Mouse (Mus musculus) hindbrain, embryonic 13.5 days (tissue): Measurements from ENCODE around the gene C130074G19Rik. TPM values are rescaled to one million over a fixed set of nuclear protein-coding genes. Genes with fewer than 3 reads are reported as not detected.
A peak's percentile ranks its signal among the peaks of the same experiment; 100 is the strongest.

Experiments used
- ATAC-seq: fragments of 200-750 bp; cut with Nextera tagmentation; 2 replicates; pipeline ENCODE4 v1.8.0; 2017; ENCODE audit warnings: moderate TSS enrichment; ENCODE audit not compliant: low FRiP score
- H3K27ac ChIP-seq: fragments of 300-500 bp; sonication (generic); 2 replicates; pipeline ENCODE4 v1.5.1; 2015; ENCODE audit warnings: inconsistent platforms, mild to moderate bottlenecking, moderate library complexity
- H3K27me3 ChIP-seq: fragments of 300-500 bp; sonication (generic); 2 replicates; pipeline ENCODE4 v1.6.1; 2015; ENCODE audit warnings: mild to moderate bottlenecking, inconsistent platforms
- H3K36me3 ChIP-seq: fragments of 300-500 bp; sonication (generic); 2 replicates; pipeline ENCODE4 v1.6.1; 2015; ENCODE audit warnings: mild to moderate bottlenecking, inconsistent platforms
- H3K4me1 ChIP-seq: fragments of 300-500 bp; sonication (generic); replicated peaks from 2 replicates; pipeline ENCODE4 v1.6.1; 2015; ENCODE audit warnings: inconsistent platforms
- H3K4me2 ChIP-seq: fragments of 300-500 bp; sonication (generic); 2 replicates; pipeline ENCODE4 v1.6.1; 2015; ENCODE audit warnings: inconsistent platforms, mild to moderate bottlenecking, moderate library complexity
- H3K4me3 ChIP-seq: fragments of 300-500 bp; sonication (generic); 2 replicates; pipeline ENCODE4 v1.5.1; 2015; ENCODE audit warnings: mild to moderate bottlenecking, inconsistent platforms
- H3K9ac ChIP-seq: fragments of 300-500 bp; sonication (generic); 2 replicates; pipeline ENCODE4 v1.6.1; 2015; ENCODE audit warnings: mild to moderate bottlenecking, inconsistent platforms
- H3K9me3 ChIP-seq: fragments of 300-500 bp; sonication (generic); 2 replicates; pipeline ENCODE4 v1.6.1; 2016; ENCODE audit warnings: inconsistent platforms
- WGBS: fragments of 180-500 bp; shearing (Covaris S2); methylation state at CpG from one replicate; pipeline ENCODE4 v1.1.7; 2015; 5-methylcytosine and 5-hydroxymethylcytosine counted together
- polyA plus RNA-seq: library from polyadenylated mRNA; unstranded; fragments of >200 nt; fragmentation: Nextera tagmentation; extraction: Ambion mirVana; gene quantifications from 2 replicates; pipeline ENCODE4 v1.2.1, GENCODE M21; 2015

C130074G19Rik gene
- polyA plus RNA-seq, 1 experiment from 2014 or later = 1.1 TPM

DNA sequence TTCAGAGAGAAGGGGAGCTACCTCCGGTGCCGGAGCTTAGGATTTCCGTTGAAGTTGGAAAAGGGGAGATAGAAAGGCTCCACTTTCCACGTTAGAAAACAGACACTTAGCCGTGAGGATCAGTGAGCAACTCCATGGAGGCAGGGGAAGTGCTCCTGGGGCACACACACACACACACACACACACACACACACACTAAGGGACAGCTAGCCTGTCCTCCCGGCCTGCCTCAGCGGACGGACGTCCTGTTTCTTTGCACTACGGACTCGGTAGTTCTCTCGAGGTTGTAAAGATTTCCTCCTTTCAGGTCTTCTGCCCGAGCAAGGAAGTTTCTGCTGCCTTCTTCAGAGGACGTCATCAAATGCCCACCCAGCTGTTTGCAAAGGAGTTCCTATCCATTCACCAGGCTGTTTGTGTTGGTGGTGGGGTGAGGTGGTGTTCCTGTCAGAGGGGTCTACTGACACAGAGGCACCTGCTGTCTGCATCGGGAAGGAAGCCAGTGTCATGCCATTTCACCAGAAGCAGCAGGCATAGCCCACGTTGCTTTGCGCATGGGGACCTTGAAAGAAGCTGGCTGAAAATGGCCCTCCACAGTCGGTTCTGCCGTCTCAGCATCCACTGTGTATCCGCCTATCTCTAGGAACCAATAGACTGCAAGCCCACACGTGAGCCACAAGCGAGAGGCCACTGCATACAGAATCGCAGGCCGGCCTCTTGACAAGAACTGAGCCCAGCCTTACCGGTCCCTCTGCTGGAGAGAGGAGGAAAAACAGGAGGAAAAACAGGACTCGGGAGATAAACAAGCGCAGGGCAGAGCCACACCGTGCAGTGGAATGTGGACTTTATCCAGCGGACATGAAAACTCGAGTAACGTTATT is 31.0 kb downstream of the C130074G19Rik start:
- Histone ChIP-seq H3K27me3 (peaks cover 37% of the 10 kb centered on the region), H3K4me1 (peaks cover 14% of the 10 kb centered on the region), H3K27ac (peak overlapping the region; percentile 61; the same call in 1 of the 2 replicates), H3K4me2 (peak overlapping the region; percentile 46), H3K9ac (0 out of 2 replicates have a peak overlapping the region, but pooled peaks have one; percentile 30), H3K4me3 (peak overlapping the region; percentile 14; the same call in 1 of the 2 replicates), H3K36me3 (no peaks in the 10 kb centered on the region), H3K9me3 (no peaks in the 10 kb centered on the region)
- peak; percentile 95 for ATAC-seq
- 21% methylated on average over 31 of the region's 31 CpGs for WGBS

DNA sequence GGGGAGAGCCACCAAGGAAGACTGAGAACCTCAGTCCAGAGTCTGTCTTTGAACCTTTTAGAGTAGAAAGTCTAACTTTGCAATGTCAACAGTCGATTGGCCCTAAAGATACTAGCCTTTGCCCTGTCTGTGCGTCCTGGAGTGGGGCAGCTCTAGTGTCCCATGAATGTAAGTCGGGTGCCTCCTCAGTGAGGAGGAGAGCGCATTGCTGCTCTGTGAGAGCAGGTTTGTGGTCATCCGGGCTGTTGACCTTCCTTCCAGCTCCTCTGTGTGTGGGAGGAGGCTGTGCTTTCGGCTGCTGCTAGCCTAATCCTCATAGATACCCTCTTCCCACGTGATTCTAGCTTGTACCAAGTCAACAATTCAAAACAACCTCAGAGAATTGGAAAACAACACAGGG is 31.9 kb downstream of the C130074G19Rik start:
- H3K27me3 ChIP-seq = peaks cover 44% of the 10 kb centered on the region
- no peak overlapping the region for H3K4me3 ChIP-seq
- no peaks in the 10 kb centered on the region for H3K36me3 ChIP-seq
- WGBS = 54% methylated on average over 7 of the region's 7 CpGs
- H3K9me3 ChIP-seq = no peaks in the 10 kb centered on the region
- H3K4me1 ChIP-seq = peaks cover 22% of the 10 kb centered on the region
- no peak for ATAC-seq
- no peak overlapping the region for H3K4me2 ChIP-seq
- no peak overlapping the region for H3K27ac ChIP-seq
- H3K9ac ChIP-seq = no peak overlapping the region

DNA sequence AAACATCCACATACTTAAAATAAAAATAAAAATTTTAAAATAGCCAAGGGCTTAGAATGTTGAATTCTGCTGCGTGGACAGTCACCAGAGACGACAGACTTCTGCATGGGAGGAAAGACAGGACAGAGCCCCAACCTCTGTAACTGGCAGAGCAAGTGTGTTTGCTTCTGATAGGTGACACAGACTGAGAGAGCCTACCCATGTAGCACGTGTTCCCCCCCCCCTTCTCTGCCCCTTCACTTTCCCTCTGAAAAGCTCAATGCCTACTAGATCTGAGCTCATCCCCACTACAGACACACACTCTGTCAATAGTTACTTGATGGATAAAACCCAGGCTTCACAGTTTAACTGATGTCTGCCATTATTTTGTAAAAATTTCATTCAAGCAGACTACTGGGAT is 36.0 kb downstream of the C130074G19Rik start:
- H3K4me3 ChIP-seq = no peak overlapping the region
- no peak overlapping the region; the same call in 1 of the 2 replicates for H3K4me2 ChIP-seq
- H3K27me3 ChIP-seq = peaks cover 56% of the 10 kb centered on the region
- peaks cover 36% of the 10 kb centered on the region for H3K4me1 ChIP-seq
- no peaks in the 10 kb centered on the region for H3K36me3 ChIP-seq
- no peak overlapping the region for H3K27ac ChIP-seq
- no peaks in the 10 kb centered on the region for H3K9me3 ChIP-seq
- H3K9ac ChIP-seq = no peak overlapping the region
- no peak for ATAC-seq
- WGBS = 53% methylated on average over 3 of the region's 3 CpGs

DNA sequence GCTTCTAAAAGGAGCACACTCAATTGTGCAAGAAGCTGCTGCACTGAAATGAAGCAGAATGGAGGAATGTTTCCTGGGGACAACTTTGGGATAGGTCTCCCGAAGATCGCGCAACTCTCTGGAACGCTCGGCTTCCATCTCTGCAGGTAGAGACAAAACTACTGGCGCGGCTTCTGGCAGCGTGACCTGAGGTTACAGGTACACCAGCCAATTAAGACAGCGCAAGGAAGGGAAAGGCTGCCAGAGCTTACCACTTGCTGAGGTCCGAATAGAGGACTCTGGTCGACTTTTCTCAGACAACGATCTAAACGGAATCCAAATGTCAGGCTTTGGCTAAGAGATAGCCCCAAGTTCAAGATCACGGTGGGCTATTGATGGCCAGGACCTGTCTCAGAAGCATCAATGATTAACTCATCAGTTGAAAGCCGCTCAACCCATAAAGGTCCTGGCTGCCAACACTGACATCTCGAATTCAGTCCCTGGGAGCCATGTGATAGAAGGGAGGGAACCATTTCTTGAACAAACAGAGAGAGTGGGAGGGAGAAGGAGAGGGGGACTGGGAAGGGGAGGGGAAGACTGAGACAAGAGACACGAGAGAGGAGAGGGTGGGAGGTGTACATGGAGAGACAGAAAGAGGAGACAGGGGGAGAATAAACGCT is 36.8 kb downstream of the C130074G19Rik start, which contains the start of gene Marc2:
Gene Marc2, minus strand, starts transcription at position 360 of the 659 bp plus-strand sequence.
- H3K9me3 ChIP-seq = no peaks in the 10 kb centered on the region
- peak within 1 kb of the TSS; percentile 53; the same call in 1 of the 2 replicates for H3K27ac ChIP-seq
- H3K27me3 ChIP-seq = peaks cover 51% of the 10 kb centered on the region
- no peaks in the 10 kb centered on the region for H3K36me3 ChIP-seq
- ATAC-seq = peak; percentile 21
- peak within 1 kb of the TSS; percentile 88 for H3K4me2 ChIP-seq
- 2% methylated on average over 18 of the region's 18 CpGs for WGBS
- peak within 1 kb of the TSS; percentile 90 for H3K9ac ChIP-seq
- peaks cover 35% of the 10 kb centered on the region for H3K4me1 ChIP-seq
- H3K4me3 ChIP-seq = peak within 1 kb of the TSS; percentile 84

DNA sequence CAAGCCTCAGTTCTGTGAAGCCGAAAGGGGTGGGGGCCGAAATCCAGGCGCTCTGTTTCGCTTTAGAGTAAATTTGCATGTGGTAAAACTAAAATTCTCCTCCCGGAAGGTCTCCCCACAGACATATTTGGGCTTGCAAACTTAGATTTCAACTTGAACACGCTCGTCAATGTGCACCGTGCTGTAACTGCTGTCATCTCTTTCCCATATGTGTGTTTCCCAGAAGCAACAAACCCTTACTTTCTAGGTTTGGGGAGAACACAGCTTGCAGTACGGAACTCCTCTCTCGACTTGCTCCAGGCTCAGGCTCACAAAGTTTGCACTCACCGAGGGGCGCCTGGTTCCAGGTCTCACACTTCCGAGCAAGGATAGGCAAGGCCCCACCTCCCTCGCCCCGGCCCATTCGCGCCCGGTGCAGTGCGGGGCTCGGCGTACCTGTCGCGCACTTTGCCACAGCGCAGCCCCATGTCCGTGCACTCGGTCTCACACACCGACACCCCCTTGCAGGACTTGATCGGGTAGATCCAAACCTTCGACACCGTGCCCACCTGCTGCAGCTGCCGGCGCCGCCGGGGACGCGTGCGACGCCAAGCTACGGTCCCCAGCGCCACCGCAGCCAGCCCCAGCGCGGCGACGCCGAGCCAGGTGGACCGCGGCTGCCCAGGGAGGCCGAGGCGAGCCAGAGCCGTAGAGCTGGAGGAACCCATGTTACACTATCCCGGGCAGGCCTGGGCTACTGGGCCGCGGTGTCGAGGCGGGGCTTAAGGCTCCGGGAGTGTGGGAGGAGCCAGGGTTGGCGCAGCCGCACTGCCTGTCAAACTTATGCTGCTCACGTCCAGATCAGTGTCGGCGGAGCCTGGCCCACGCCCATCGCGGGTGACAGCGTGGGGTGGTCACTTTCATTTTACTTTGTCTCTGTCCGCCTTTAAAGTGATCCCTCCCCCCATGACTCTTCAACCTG is 37.6 kb downstream of the C130074G19Rik start:
- peak; percentile 95 for ATAC-seq
- H3K27me3 ChIP-seq = peaks cover 47% of the 10 kb centered on the region

DNA sequence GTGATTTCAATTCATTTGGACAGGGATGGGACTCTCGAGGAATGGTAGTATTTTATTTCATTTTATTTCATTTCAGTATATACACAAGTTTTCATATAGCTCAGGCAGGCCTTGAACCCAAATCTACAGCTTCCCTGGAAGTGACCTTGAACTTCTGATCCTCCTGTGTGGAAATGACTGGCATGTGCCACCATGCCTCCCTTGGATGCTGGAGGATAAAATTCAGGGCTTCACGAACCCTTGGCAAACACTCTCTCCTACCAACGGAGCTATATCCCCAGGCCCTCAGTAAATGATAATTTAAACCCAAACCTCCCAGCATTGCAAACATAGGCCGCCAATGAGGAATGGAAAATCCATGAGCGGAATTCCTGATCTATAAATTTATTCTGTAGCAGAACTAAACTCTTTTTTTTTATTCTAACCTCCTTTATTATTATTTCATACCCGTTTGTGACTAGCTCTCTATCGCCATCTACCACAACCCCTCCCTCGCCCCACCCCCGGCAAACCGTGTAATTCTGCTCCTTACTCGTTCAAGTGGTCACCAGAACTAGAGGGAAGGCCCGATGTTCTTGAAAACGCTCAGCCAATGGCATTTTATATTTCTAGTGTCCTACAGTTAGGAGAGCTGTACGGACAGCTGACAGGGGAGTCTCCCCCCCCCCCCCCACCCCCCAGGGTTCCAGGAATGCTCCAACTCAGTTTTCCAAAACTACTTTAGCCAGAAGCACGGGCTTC is 38.5 kb downstream of the C130074G19Rik start:
- H3K4me2 ChIP-seq = peak overlapping the region; percentile 88
- H3K9ac ChIP-seq = peak overlapping the region; percentile 90
- H3K27ac ChIP-seq = no peak overlapping the region
- H3K27me3 ChIP-seq = peaks cover 42% of the 10 kb centered on the region
- peaks cover 35% of the 10 kb centered on the region for H3K4me1 ChIP-seq
- peak overlapping the region; percentile 84 for H3K4me3 ChIP-seq
- 19% methylated on average over 15 of the region's 15 CpGs for WGBS
- ATAC-seq = no peak
- peaks cover 4% of the 10 kb centered on the region; the same call in 1 of the 2 replicates for H3K36me3 ChIP-seq
- H3K9me3 ChIP-seq = no peaks in the 10 kb centered on the region

More for the DNA sequence above, 37.6 kb downstream of the C130074G19Rik start:
- Histone ChIP-seq H3K4me2 (peak overlapping the region; percentile 88), H3K9ac (peak overlapping the region; percentile 90), H3K36me3 (no peaks in the 10 kb centered on the region; the same call in 1 of the 2 replicates), H3K27ac (peak overlapping the region; percentile 53; the same call in 1 of the 2 replicates), H3K9me3 (no peaks in the 10 kb centered on the region), H3K4me1 (peaks cover 35% of the 10 kb centered on the region), H3K4me3 (peak overlapping the region; percentile 84)
- under 1% methylated on average over 66 of the region's 67 CpGs for WGBS

DNA sequence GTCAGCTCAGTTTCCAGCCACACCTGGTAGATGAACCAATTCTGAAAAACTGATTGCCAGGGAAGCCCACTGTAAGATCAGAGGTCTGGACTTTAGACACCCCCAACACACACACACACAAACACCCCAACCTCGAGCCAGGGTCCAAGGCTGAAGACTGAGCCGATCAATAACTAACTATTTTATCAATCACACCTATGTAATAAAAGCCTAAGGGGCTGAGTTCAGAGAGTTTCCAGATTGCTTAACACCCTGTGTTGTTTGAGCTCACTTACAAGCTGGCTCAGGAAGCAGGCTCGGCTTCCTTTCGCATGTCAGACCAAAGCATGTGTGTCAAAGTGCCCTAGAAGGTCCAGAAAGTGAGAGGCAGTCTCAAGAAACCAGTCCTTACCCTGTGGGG is 45.4 kb downstream of the C130074G19Rik start:
- Histone ChIP-seq H3K4me3 (no peak overlapping the region), H3K36me3 (peaks cover 28% of the 10 kb centered on the region), H3K4me2 (no peak overlapping the region), H3K9me3 (no peaks in the 10 kb centered on the region), H3K9ac (no peak overlapping the region), H3K27ac (no peak overlapping the region), H3K4me1 (peaks cover 9% of the 10 kb centered on the region; the same call in 1 of the 2 replicates), H3K27me3 (no peaks in the 10 kb centered on the region)
- ATAC-seq = no peak
- 88% methylated on average over 4 of the region's 4 CpGs for WGBS

DNA sequence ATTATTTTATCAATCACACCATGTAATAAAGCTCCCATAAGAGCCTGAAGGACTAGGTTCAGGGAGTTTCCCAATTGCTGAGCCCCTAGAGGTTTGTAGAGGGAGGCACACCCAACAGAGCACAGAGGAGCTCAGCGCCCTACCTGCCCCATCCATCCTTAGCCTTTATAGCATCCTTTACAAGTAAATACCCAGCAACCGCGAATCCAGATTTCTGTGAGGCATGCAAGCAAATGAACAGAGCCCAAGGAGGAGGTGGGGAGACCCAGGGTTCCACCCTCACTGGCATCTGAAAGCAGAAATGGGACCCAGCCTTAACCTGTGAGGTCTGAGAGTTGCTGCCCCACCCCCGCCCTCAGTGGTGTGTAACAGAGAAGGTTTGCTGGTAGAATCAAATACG is 46.7 kb downstream of the C130074G19Rik start:
- Histone ChIP-seq H3K4me3 (no peak overlapping the region), H3K9me3 (no peaks in the 10 kb centered on the region), H3K9ac (no peak overlapping the region), H3K27me3 (no peaks in the 10 kb centered on the region), H3K27ac (no peak overlapping the region), H3K4me1 (no peaks in the 10 kb centered on the region), H3K4me2 (no peak overlapping the region), H3K36me3 (peaks cover 41% of the 10 kb centered on the region)
- 77% methylated on average over 5 of the region's 5 CpGs for WGBS
- ATAC-seq = no peak

DNA sequence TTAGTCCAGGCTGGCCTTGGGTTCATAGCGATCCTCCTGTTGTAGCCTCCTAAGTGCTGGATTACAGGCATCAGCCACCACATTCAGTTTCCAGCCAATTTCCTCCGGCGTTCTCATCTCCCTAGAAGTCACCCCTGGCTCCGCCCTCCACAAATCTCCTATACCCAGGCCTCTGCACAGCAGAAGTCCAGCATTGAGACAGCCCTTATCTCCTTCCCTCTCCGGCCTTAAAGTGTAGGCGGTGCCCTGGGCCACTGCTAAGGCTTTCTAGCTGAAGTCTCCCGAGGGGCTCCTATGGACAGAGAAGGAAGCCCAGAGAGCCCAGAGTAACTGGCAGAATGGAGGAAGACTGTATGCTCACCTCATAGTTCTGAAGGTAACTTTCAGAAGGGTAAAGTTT is 49.5 kb downstream of the C130074G19Rik start:
- no peaks in the 10 kb centered on the region for H3K27me3 ChIP-seq
- H3K9ac ChIP-seq = no peak overlapping the region
- H3K4me2 ChIP-seq = no peak overlapping the region
- H3K4me1 ChIP-seq = no peaks in the 10 kb centered on the region
- H3K36me3 ChIP-seq = peaks cover 55% of the 10 kb centered on the region
- H3K27ac ChIP-seq = no peak overlapping the region
- H3K9me3 ChIP-seq = no peaks in the 10 kb centered on the region
- ATAC-seq = no peak
- no peak overlapping the region for H3K4me3 ChIP-seq
- 94% methylated on average over 7 of the region's 7 CpGs for WGBS

DNA sequence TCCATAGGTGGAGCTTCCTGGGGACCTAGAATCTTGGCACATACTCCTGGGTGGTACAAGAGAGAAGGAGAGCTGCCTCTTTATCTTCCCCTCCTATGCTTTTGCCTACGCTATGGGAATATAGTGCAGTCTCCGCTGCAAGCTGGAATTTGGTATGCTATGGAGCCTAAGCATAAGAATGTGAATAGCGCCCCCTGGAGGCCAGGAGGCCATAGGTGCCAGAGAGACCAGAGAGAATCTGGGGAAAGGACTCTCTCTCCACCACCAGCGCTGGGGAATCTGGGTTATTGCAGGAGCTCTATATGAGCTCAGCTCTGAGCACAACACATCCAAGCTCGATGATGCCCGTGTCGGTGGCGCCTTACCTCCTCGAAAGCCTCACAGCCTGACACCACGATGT is 50.8 kb downstream of the C130074G19Rik start:
- 84% methylated on average over 10 of the region's 10 CpGs for WGBS
- Histone ChIP-seq H3K4me3 (no peak overlapping the region), H3K4me1 (peaks cover 5% of the 10 kb centered on the region), H3K9ac (no peak overlapping the region), H3K36me3 (peaks cover 57% of the 10 kb centered on the region), H3K27ac (no peak overlapping the region), H3K4me2 (no peak overlapping the region), H3K27me3 (no peaks in the 10 kb centered on the region), H3K9me3 (no peaks in the 10 kb centered on the region)
- ATAC-seq = no peak

DNA sequence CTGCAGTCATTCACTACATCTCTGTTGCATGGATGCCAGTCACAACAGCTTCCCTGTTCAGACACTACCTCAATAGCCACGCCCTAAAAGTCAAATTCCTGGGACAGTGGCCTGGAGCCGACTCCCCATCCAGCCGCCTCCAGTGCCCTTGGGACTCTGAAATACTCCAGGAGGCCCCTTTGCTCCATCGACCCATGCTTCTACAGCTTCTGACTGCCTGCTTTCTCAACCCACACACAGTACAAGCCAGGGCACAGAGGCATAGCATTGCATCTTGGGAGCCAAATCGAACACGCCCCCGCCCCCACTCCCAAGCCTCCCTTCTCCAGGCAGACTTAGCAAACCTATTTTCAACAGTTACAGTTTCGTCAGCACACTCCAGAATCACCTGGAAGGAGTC is 53.1 kb downstream of the C130074G19Rik start:
- Histone ChIP-seq H3K9me3 (no peaks in the 10 kb centered on the region), H3K9ac (no peak overlapping the region), H3K36me3 (peaks cover 46% of the 10 kb centered on the region), H3K27ac (no peak overlapping the region), H3K4me2 (no peak overlapping the region), H3K27me3 (no peaks in the 10 kb centered on the region), H3K4me1 (peaks cover 11% of the 10 kb centered on the region), H3K4me3 (no peak overlapping the region)
- no peak for ATAC-seq
- WGBS = 90% methylated on average over 8 of the region's 8 CpGs
